Mouse (Mus musculus): Measurements from ENCODE around the gene Ptgdr2. TPM values are rescaled to one million over a fixed set of nuclear protein-coding genes. Genes with fewer than 3 reads are reported as not detected.

The Ptgdr2 gene
- total RNA-seq, 1 experiment from 2014 or later: 0.10 TPM

DNA sequence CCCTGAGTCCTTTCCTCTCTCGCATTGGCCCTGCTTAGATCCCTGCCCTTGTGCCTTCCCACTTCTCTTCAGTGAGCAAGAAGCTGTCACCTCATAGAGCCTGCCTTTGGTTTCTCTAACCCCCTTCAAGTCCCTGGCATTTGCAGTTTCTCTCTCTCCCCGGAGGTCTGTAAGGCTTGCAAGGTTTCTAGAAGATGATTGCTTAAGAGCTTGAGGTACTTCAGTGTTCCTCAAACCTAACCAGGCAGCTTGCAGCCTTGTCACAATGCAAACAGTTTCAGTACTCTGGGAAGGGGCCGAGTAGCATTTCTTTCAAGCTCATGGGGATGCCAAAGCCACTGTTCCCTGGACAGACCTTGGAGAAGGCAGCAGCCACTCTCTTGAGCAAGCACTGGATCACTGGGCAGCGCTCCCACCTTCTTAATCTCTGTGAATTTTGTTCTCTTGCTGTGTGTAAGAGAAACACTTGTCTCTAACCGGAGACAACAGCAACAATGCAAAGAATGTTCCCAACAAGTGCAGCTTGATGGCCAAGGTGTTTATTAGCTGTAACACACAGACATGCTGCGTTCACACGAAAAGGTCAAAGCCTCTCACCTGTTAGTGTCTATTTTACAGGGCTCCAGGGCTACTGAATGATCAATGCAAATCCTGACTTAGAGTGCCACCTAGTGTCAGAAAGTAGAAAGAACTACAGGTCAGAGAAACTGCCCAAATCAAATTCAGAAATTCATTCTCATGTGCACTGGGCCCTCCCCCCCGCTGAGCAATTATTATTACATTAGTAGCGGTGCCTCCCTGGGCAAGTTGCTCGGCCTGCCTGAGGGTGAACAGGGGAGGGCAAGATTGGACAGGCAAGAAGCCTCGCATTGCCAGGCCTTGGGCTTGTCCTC is 22.4 kb downstream of the Ptgdr2 start:
- ATAC-seq (replicated peaks in 1 of 2; ENCODE audit: insufficient read depth in 1 of 2, low FRiP score in 2 of 2, low TSS enrichment in 1 of 2, low read depth in 1 of 2, poor library complexity in 2 of 2, severe bottlenecking in 2 of 2): peak; percentile 78 to 90

- no peak for ATAC-seq (replicated peaks in 1 of 2; ENCODE audit: insufficient read depth in 1 of 2, low FRiP score in 2 of 2, low TSS enrichment in 1 of 2, low read depth in 1 of 2, poor library complexity in 2 of 2, severe bottlenecking in 2 of 2)
Measured at GRCm38 (mm10) chr19:10959978-10960346, 23.0 kb downstream of the Ptgdr2 start.

GRCm38 (mm10) chr19:10965721-10966120 is 28.8 kb downstream of the Ptgdr2 start:
- ATAC-seq (replicated peaks in 1 of 2; ENCODE audit: insufficient read depth in 1 of 2, low FRiP score in 2 of 2, low TSS enrichment in 1 of 2, low read depth in 1 of 2, poor library complexity in 2 of 2, severe bottlenecking in 2 of 2): no peak

DNA sequence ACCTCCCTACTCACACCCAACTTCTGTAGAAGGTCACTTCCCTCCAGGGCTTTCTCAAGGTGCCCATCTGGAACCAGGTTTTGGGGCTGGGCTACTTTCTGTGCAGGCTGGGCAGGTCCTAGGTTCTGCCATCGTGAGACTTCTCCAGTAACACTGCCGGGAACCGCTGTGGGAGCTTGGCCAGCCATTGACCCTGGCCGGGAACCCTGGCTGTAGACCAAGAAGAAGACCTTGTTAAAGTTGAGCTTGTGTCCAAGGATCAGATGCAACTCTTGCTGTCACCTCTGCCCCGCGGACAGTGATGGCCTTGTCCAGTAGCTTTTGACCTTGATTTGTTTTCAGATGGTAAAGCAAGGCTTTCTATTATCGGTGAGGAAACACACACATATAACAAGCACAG is 31.6 kb downstream of the Ptgdr2 start:
- ATAC-seq (replicated peaks in 1 of 2; ENCODE audit: insufficient read depth in 1 of 2, low FRiP score in 2 of 2, low TSS enrichment in 1 of 2, low read depth in 1 of 2, poor library complexity in 2 of 2, severe bottlenecking in 2 of 2): no peak

DNA sequence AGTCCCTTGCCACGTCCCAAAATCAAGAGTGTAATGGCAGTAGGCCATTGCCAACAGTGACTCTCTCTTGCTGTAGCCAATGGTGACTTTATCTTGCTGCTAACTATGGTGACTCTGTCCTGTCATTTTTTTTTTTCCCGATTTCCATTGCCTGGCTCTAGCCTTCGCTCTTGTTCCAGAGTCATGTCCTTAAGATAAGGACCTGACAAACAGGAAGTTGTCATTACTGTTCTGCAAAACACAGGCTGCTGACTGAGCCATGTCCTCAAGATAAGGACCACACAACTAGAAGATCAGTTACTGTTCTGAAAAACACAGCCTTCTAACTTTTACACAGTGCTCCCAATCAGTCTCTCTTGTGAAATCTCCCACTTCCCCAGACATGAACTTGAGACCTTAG is 33.5 kb downstream of the Ptgdr2 start:
- ATAC-seq (replicated peaks in 1 of 2; ENCODE audit: insufficient read depth in 1 of 2, low FRiP score in 2 of 2, low TSS enrichment in 1 of 2, low read depth in 1 of 2, poor library complexity in 2 of 2, severe bottlenecking in 2 of 2): no peak

- no peak for ATAC-seq (replicated peaks in 1 of 2; ENCODE audit: insufficient read depth in 1 of 2, low FRiP score in 2 of 2, low TSS enrichment in 1 of 2, low read depth in 1 of 2, poor library complexity in 2 of 2, severe bottlenecking in 2 of 2)
Measured at GRCm38 (mm10) chr19:10972660-10973059, 35.7 kb downstream of the Ptgdr2 start.

DNA sequence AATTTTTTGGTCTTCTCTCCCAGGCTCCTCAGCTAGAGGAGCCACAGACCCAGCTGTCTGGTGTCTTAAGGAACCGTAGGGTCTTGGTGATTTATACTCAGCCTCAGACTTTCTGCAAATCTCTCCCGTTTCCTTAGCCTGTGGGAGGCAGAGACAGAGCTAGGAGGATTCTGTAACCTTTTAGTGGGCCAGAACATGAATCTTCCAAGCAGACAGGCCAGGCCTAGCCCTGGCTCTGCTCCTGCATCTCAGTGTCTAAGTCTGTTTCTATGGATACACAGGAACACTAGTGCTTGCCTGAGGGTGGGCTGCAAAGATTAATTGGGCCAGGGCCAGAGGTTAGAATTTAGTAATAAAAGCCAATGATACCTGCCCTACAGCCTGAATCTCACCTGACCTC is 36.2 kb downstream of the Ptgdr2 start:
- no peak for ATAC-seq (replicated peaks in 1 of 2; ENCODE audit: insufficient read depth in 1 of 2, low FRiP score in 2 of 2, low TSS enrichment in 1 of 2, low read depth in 1 of 2, poor library complexity in 2 of 2, severe bottlenecking in 2 of 2)

GRCm38 (mm10) chr19:10974238-10974865 is 37.4 kb downstream of the Ptgdr2 start, which contains the start of gene Ms4a10:
Gene Ms4a10 (minus strand): TSS chr19:10974670.
- ATAC-seq (replicated peaks in 1 of 2; ENCODE audit: insufficient read depth in 1 of 2, low FRiP score in 2 of 2, low TSS enrichment in 1 of 2, low read depth in 1 of 2, poor library complexity in 2 of 2, severe bottlenecking in 2 of 2): no peak

GRCm38 (mm10) chr19:10975187-10975586 is 38.2 kb downstream of the Ptgdr2 start:
- ATAC-seq (replicated peaks in 1 of 2; ENCODE audit: insufficient read depth in 1 of 2, low FRiP score in 2 of 2, low TSS enrichment in 1 of 2, low read depth in 1 of 2, poor library complexity in 2 of 2, severe bottlenecking in 2 of 2): no peak

DNA sequence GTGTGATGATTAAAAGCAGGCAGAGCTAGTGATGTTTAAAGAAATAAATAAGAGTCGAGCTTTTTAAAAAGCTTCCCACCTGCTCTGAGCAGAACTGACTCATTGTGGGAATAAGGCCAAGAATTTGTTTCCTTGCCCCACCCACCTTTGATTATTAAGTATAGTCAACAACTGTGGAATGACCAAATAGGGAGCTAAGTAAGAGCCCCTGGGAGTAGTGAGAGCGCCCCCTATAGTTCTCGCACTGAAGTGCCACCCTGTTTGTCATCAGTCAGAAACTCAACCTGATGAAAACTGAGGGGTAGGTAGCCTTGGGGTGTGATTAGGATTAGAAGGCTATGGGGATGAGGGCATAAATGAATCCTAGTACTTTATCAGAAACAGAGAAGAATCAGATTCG is 39.4 kb downstream of the Ptgdr2 start:
- ATAC-seq (replicated peaks in 1 of 2; ENCODE audit: insufficient read depth in 1 of 2, low FRiP score in 2 of 2, low TSS enrichment in 1 of 2, low read depth in 1 of 2, poor library complexity in 2 of 2, severe bottlenecking in 2 of 2): no peak

- ATAC-seq (replicated peaks in 1 of 2; ENCODE audit: insufficient read depth in 1 of 2, low FRiP score in 2 of 2, low TSS enrichment in 1 of 2, low read depth in 1 of 2, poor library complexity in 2 of 2, severe bottlenecking in 2 of 2): peak; percentile 96 to 98
Measured at GRCm38 (mm10) chr19:10979184-10980168, 42.5 kb downstream of the Ptgdr2 start.

- no peak for ATAC-seq (replicated peaks in 1 of 2; ENCODE audit: insufficient read depth in 1 of 2, low FRiP score in 2 of 2, low TSS enrichment in 1 of 2, low read depth in 1 of 2, poor library complexity in 2 of 2, severe bottlenecking in 2 of 2)
Measured at GRCm38 (mm10) chr19:10980210-10980609, 43.2 kb downstream of the Ptgdr2 start.

DNA sequence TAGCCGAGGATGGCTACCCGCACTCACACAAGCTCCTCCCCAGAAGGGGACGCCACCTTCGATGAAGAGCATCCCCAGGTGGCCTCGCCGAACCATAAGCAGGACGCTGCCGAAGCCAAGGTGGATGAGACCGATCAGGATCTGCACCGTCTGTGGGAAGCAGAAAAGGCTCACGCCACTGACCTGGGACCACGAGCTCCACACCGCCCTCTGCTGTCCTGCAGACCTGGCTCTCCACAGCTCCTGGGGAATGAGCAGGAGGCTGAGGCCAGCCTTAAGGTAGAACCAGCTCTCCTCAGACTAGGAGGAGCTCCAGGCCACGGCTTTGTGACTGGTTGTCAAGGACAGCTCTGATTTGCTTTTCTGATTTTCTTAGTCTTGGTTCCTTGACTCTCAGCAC is 46.2 kb downstream of the Ptgdr2 start:
- ATAC-seq (replicated peaks in 1 of 2; ENCODE audit: insufficient read depth in 1 of 2, low FRiP score in 2 of 2, low TSS enrichment in 1 of 2, low read depth in 1 of 2, poor library complexity in 2 of 2, severe bottlenecking in 2 of 2): no peak

GRCm38 (mm10) chr19:10984551-10984950 is 47.6 kb downstream of the Ptgdr2 start:
- ATAC-seq (replicated peaks in 1 of 2; ENCODE audit: insufficient read depth in 1 of 2, low FRiP score in 2 of 2, low TSS enrichment in 1 of 2, low read depth in 1 of 2, poor library complexity in 2 of 2, severe bottlenecking in 2 of 2): no peak

DNA sequence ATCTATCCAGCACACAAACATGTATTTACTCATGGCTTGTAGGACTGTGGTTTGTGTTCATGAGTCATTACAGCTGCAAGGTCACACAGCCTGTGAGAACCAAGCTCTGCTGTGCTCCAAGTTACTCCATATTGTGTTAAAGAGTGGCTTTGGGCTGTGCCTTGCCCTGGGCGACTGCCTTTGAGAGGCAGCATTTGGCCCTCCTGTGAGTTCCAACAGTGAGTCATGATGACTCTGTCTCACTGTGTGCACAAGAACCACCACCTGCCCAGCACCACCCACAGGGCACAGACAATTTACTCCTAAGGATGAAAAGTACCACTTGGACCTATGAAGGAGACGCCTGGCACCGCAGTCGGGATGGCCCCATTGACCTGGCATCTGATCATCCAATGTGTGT is 48.9 kb downstream of the Ptgdr2 start:
- no peak for ATAC-seq (replicated peaks in 1 of 2; ENCODE audit: insufficient read depth in 1 of 2, low FRiP score in 2 of 2, low TSS enrichment in 1 of 2, low read depth in 1 of 2, poor library complexity in 2 of 2, severe bottlenecking in 2 of 2)

- no peak for ATAC-seq (replicated peaks in 1 of 2; ENCODE audit: insufficient read depth in 1 of 2, low FRiP score in 2 of 2, low TSS enrichment in 1 of 2, low read depth in 1 of 2, poor library complexity in 2 of 2, severe bottlenecking in 2 of 2)
Measured at GRCm38 (mm10) chr19:10988563-10988962, 51.6 kb downstream of the Ptgdr2 start.

GRCm38 (mm10) chr19:10990751-10991150 is 53.8 kb downstream of the Ptgdr2 start:
- ATAC-seq (replicated peaks in 1 of 2; ENCODE audit: insufficient read depth in 1 of 2, low FRiP score in 2 of 2, low TSS enrichment in 1 of 2, low read depth in 1 of 2, poor library complexity in 2 of 2, severe bottlenecking in 2 of 2): no peak

DNA sequence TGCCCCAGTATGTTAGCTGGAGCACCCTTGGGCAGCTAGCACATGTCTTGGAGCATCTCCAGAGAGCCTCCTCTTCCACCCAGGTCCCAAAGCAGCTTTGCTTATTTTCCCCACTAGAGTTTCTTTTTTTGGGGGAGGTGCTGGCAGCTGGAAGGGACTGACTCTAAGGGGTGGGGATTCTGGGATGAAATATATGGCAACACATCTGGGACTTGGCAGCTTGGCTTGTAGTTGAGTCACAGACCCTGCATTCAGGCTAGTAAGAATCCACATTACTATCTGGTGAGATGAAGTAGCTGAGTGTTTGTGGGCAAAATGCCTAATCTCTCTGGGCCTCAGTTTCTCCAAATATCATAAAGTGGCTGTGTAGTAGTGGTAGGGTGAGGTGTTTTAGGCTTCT is 55.0 kb downstream of the Ptgdr2 start:
- no peak for ATAC-seq (replicated peaks in 1 of 2; ENCODE audit: insufficient read depth in 1 of 2, low FRiP score in 2 of 2, low TSS enrichment in 1 of 2, low read depth in 1 of 2, poor library complexity in 2 of 2, severe bottlenecking in 2 of 2)
